Mouse (Mus musculus) heart, embryonic 15.5 days (tissue): ENCODE measurements around the gene BC029722. TPM values are rescaled to one million over a fixed set of nuclear protein-coding genes. Genes with fewer than 3 reads are reported as not detected.

ENCODE experiments used
- ATAC-seq: fragments of 200-750 bp; cut with Nextera tagmentation; replicated peaks from 2 replicates; pipeline ENCODE4 v1.8.0; 2017; ENCODE audit warnings: low read depth, moderate TSS enrichment; ENCODE audit not compliant: insufficient number of reproducible peaks, insufficient read depth, low FRiP score
- H3K27ac ChIP-seq: fragments of 300-500 bp; sonication (generic); 2 replicates; pipeline ENCODE4 v1.5.1; 2015; ENCODE audit warnings: mild to moderate bottlenecking, inconsistent platforms
- H3K27me3 ChIP-seq: fragments of 300-500 bp; sonication (generic); 2 replicates; pipeline ENCODE4 v1.6.1; 2015; ENCODE audit warnings: inconsistent platforms
- H3K36me3 ChIP-seq: fragments of 300-500 bp; sonication (generic); 2 replicates; pipeline ENCODE4 v1.6.1; 2015; ENCODE audit warnings: mild to moderate bottlenecking, inconsistent platforms
- H3K4me1 ChIP-seq: fragments of 300-500 bp; sonication (generic); replicated peaks from 2 replicates; pipeline ENCODE4 v1.6.1; 2015; ENCODE audit warnings: inconsistent platforms
- H3K4me2 ChIP-seq: fragments of 300-500 bp; sonication (generic); 2 replicates; pipeline ENCODE4 v1.6.1; 2015; ENCODE audit warnings: inconsistent platforms, mild to moderate bottlenecking, moderate library complexity
- H3K4me3 ChIP-seq: fragments of 300-500 bp; sonication (generic); 2 replicates; pipeline ENCODE4 v1.5.1; 2015; ENCODE audit warnings: mild to moderate bottlenecking, inconsistent platforms
- H3K9ac ChIP-seq: fragments of 300-500 bp; sonication (generic); 2 replicates; pipeline ENCODE4 v1.6.1; 2015; ENCODE audit warnings: mild to moderate bottlenecking, inconsistent platforms
- H3K9me3 ChIP-seq: fragments of 300-500 bp; sonication (generic); replicated peaks from 2 replicates; pipeline ENCODE4 v1.6.1; 2016; ENCODE audit warnings: inconsistent platforms
- WGBS: fragments of 180-500 bp; shearing (Covaris S2); methylation state at CpG from one replicate; pipeline ENCODE4 v1.1.7; 2015; ENCODE audit warnings: mixed read lengths; 5-methylcytosine and 5-hydroxymethylcytosine counted together
- polyA plus RNA-seq: library from polyadenylated mRNA; unstranded; fragments of >200 nt; fragmentation: Nextera tagmentation; extraction: Ambion mirVana; gene quantifications from 2 replicates; pipeline ENCODE4 v1.2.1, GENCODE M21; 2015

BC029722 gene
- polyA plus RNA-seq, 1 experiment from 2014 or later, result 14.8 TPM

DNA sequence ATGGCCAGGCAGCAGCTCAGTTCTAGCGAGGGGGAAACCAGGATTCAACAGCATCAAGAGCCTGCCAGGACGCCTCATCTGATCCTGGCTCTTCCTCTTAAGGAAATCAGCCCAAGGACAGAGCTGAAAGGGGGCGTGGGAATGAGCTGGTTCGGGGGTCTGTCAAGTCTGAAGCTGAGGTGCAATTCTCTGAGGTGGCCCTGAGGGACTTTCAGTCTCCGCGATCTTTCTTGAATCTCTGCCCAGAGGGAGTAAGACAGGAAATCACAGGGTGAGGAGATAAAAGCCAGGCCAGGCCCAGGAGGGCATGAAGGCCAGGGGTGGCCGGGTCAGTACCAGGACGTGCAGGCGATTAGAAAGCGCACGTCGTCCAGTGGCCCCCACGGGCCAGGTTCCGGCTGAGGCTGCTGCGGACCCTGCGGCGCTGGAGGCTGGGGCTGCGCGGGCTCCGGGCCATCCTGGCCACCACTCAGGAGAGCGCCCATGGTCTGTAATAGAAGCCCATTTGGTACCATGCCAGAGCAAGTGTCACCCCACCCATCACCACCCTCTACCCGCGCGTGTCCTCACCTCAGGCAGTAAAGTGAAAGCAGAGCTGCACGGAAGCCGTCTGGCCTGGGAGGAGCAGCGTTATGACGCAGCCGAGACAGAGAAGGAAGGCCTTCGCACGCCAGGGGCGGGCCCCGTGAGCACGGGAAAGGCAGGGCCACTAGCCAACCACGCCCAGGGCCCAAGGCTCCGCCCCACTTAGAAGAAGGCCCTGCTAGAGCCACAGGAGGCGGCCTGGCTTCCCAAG lies 432 bp downstream of the BC029722 start:
- WGBS, result under 1% methylated on average over 37 of the region's 37 CpGs

DNA sequence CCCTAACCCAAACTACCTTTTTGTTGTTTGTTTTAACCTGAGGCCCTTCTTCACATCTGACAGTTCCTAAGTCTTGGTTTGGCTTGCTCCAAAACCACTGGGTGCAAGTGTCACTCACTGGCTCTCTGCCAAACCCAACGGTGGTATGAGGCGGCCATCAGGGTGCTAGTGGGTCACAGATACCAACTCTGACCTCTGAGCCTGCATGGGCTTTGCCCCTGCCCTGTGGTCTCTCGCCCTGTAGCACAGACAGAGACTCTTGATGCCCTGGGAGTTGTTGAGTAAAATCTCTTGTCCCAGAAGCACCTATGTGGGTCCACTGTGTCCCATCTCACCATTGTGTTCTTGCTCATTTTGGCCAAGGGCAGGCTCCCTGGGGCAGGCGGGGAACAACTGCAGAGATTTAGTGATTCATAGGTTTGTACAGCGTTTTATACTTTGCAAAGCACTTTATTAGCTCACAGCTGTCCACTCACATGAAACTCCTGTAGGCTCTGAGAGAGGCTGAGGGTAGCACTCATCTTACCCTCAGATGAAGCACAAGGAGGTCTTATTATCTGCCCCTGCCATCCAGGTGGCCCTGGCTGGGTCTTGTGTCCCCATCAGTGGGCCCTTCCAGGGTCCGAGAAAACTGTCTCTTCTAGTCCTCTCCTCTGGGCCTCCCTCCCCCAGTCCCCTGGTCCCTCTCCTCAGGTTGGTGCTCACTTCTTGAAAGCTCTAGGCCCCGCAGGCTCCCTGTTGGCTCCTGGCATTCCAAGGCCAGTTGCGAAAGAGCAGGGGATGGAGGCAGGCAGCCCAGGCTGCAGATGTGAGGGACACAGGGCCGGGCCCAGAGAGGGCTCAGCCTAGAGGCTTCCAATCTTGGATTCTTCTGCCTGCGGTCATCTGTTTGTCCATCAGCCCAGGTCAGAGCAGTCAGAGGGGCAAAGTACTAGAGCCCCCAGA lies 1.7 kb downstream of the BC029722 start:
- Histone ChIP-seq H3K36me3 (peaks cover 19% of the 10 kb centered on the region), H3K9me3 (no peaks in the 10 kb centered on the region), H3K27me3 (no peaks in the 10 kb centered on the region), H3K4me1 (peaks cover 14% of the 10 kb centered on the region), H3K4me3 (peak overlapping the region; percentile 90), H3K9ac (no peak overlapping the region), H3K4me2 (peak overlapping the region; percentile 84), H3K27ac (no peak overlapping the region)
- 76% methylated on average over 10 of the region's 10 CpGs for WGBS
- no peak for ATAC-seq

More for the DNA sequence above, 432 bp downstream of the BC029722 start:
- Histone ChIP-seq H3K9me3 (no peaks in the 10 kb centered on the region), H3K4me3 (peak overlapping the region; percentile 90), H3K4me1 (peaks cover 14% of the 10 kb centered on the region), H3K27me3 (no peaks in the 10 kb centered on the region), H3K36me3 (peaks cover 31% of the 10 kb centered on the region), H3K4me2 (peak overlapping the region; percentile 84), H3K27ac (peak overlapping the region; percentile 86), H3K9ac (peak overlapping the region; percentile 87)
- peak; percentile 95 for ATAC-seq

DNA sequence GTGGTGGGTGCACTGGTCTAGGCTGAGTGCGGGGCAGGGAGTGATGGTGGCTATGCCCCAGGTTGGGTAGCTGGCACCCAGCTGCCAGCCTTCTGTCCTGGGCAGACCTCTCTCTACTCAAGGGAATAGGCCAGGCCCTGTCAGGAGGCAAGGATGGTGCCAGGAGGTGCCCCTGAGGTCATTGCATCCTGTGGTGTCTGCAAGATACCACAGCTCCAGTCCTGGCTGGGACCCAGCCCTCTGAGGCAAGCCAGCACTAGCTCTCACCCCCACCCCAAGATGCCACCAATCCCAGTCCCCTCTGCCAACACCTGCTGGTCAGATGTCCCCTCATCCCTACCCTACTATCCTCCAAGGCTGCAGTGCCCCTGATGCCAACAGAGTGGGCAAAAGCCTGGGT lies 3.0 kb downstream of the BC029722 start:
- Histone ChIP-seq H3K4me3 (no peak overlapping the region), H3K9ac (no peak overlapping the region), H3K36me3 (peaks cover 8% of the 10 kb centered on the region; the same call in 1 of the 2 replicates), H3K27me3 (no peaks in the 10 kb centered on the region), H3K4me1 (peaks cover 14% of the 10 kb centered on the region), H3K9me3 (no peaks in the 10 kb centered on the region), H3K4me2 (no peak overlapping the region), H3K27ac (no peak overlapping the region)
- 94% methylated on average over 1 of the region's 1 CpGs for WGBS
- ATAC-seq, result no peak

DNA sequence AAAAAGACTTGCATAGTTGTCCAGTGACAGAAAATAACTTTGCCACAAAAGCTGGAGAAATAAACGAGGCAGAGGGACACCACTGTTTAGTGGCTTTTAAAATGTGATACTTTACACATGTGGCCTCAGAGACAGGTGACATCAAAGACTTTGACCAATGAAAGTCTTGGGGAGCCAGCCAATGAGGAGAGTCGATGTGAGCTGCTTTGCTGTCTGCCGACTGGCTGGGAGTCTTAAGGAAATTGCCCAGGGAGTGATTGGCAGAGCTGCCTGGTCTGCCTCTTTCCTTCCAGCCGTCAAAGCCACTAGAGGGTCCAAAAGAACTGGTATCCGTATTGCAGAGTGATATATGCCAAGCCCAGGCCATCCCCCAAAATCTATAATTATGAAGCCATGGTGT lies 4.4 kb downstream of the BC029722 start:
- ATAC-seq, result no peak
- H3K4me1 ChIP-seq, result peaks cover 14% of the 10 kb centered on the region
- no peak overlapping the region for H3K27ac ChIP-seq
- no peak overlapping the region for H3K4me3 ChIP-seq
- WGBS, result 25% methylated on average over 5 of the region's 5 CpGs
- H3K9me3 ChIP-seq, result no peaks in the 10 kb centered on the region
- no peaks in the 10 kb centered on the region for H3K27me3 ChIP-seq
- H3K9ac ChIP-seq, result no peak overlapping the region
- H3K36me3 ChIP-seq, result no peaks in the 10 kb centered on the region
- no peak overlapping the region for H3K4me2 ChIP-seq

DNA sequence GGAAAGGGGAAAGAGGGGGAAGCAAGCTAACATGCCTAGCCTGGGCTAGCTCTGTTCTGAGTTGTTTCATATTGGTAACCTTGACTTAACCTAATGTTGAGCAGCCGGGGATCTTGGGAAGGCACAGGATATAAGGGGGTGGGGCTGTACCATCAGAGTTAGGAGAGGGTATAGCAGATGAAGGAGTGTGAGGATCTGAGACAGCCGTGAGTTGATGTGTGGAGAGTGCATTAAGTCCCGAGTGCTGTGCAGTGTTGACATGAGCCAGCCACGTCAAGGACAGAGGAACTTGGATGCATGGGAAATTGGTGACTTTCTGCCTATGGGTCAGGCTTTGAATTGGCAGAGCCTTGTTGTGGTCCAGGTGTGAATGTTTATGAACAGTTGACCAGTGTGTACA lies 6.6 kb downstream of the BC029722 start:
- Histone ChIP-seq H3K9me3 (no peaks in the 10 kb centered on the region), H3K27ac (no peak overlapping the region), H3K36me3 (no peaks in the 10 kb centered on the region), H3K9ac (no peak overlapping the region), H3K4me2 (no peak overlapping the region), H3K4me3 (no peak overlapping the region), H3K4me1 (no peaks in the 10 kb centered on the region), H3K27me3 (no peaks in the 10 kb centered on the region)
- 69% methylated on average over 4 of the region's 4 CpGs for WGBS
- ATAC-seq, result no peak

DNA sequence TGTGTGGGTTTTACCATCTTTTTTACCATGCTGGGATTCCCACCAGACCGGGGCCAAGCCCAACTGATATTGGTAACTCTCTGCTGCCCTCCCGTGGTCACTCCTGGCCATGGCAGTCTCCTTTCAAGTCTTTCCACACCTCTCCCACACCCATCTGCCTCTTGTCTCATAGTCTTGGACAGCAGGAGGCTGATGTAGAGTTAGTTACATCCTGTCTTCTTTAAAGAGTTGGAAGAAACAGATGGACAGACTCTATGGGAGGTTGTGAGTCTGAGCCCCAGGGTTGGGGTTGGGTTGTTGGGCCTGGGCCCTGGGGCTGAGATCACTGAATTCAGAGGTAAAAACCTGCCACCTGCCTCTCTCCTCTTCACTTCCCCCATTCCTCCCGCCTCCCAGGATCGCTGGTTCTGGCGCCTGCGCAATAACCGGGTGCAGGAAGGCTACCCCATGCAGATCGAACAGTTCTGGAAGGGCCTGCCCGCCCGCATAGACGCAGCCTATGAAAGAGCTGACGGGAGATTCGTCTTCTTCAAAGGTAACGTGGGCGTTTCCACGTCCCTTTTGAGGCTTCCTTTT lies 7.3 kb downstream of the BC029722 start:
- Histone ChIP-seq H3K36me3 (no peaks in the 10 kb centered on the region), H3K27ac (no peak overlapping the region), H3K9me3 (no peaks in the 10 kb centered on the region), H3K4me3 (no peak overlapping the region), H3K27me3 (peaks cover 2% of the 10 kb centered on the region; the same call in 1 of the 2 replicates), H3K4me1 (no peaks in the 10 kb centered on the region), H3K4me2 (no peak overlapping the region), H3K9ac (no peak overlapping the region)
- 40% methylated on average over 16 of the region's 16 CpGs for WGBS
- ATAC-seq, result no peak

DNA sequence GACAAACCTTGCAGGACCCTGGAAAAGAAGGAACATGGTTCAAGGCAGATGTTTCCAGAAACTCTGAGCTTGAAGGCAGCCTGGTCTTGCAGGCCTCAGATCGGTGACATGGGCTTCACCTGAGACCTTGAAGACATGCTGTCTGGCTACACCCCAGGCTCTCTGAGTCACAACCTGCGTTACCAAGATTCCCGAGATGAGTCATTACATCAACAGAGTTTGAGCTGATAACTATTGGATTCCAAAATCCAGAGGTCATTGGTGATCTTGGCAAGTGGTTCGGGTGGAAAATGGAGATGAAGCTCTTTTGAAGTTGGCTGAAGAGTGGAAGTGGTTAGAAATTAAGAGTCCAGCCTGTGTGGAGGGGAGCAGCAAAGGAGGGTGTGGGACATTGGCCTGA lies 9.6 kb downstream of the BC029722 start:
- 63% methylated on average over 4 of the region's 4 CpGs for WGBS

DNA sequence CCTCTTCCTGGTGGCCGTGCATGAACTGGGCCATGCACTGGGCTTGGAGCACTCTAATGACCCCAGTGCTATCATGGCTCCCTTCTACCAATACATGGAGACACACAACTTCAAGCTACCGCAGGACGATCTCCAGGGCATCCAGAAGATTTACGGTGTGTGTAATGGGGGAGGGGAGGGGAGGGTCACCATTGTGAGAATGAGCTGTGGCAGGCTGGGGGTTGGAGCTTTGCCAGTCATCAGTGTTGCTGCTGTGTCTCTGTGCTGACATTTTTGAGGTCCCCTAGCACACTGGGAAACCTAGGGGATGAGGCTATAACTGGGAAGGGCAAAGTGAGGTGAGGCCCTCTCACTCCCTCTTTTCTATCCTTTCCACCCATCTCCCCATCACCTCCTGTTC lies 11.8 kb downstream of the BC029722 start:
- Histone ChIP-seq H3K36me3 (no peaks in the 10 kb centered on the region), H3K27me3 (peaks cover 2% of the 10 kb centered on the region; the same call in 1 of the 2 replicates), H3K27ac (no peak overlapping the region), H3K9me3 (no peaks in the 10 kb centered on the region), H3K4me3 (no peak overlapping the region), H3K9ac (no peak overlapping the region), H3K4me1 (peaks cover 5% of the 10 kb centered on the region), H3K4me2 (no peak overlapping the region)
- 84% methylated on average over 4 of the region's 4 CpGs for whole genome bisulfite sequencing
- no peak for ATAC-seq

More for the DNA sequence above, 9.6 kb downstream of the BC029722 start:
- no peaks in the 10 kb centered on the region for H3K36me3 ChIP-seq
- peaks cover 2% of the 10 kb centered on the region; the same call in 1 of the 2 replicates for H3K27me3 ChIP-seq
- no peaks in the 10 kb centered on the region for H3K9me3 ChIP-seq
- H3K9ac ChIP-seq, result no peak overlapping the region
- no peak overlapping the region for H3K27ac ChIP-seq
- ATAC-seq, result no peak
- no peak overlapping the region for H3K4me2 ChIP-seq
- H3K4me3 ChIP-seq, result no peak overlapping the region
- H3K4me1 ChIP-seq, result peaks cover 5% of the 10 kb centered on the region

DNA sequence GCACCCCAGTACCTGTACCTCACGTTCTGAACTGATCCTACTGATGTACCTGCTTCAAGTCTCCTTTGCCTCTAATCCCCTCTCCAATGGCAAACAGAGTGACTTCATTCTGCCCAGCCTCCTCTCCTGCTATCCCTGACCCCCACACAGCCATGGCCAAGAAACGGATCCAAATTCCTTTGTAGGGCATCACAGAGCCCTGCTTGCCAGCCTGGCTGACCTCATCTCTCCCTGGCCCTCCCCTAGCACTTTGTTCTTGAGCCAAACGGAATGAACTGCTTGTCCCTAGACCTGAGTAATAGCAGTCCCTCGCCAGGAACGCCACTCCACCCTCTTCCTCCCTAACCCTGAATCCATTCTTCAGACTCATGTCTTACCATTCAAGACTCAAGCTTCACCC lies 12.7 kb downstream of the BC029722 start:
- Histone ChIP-seq H3K4me2 (no peak overlapping the region), H3K36me3 (no peaks in the 10 kb centered on the region), H3K27ac (no peak overlapping the region), H3K27me3 (peaks cover 2% of the 10 kb centered on the region; the same call in 1 of the 2 replicates), H3K9ac (no peak overlapping the region), H3K4me3 (no peak overlapping the region), H3K4me1 (peaks cover 5% of the 10 kb centered on the region), H3K9me3 (no peaks in the 10 kb centered on the region)
- no peak for ATAC-seq
- 63% methylated on average over 5 of the region's 5 CpGs for WGBS

DNA sequence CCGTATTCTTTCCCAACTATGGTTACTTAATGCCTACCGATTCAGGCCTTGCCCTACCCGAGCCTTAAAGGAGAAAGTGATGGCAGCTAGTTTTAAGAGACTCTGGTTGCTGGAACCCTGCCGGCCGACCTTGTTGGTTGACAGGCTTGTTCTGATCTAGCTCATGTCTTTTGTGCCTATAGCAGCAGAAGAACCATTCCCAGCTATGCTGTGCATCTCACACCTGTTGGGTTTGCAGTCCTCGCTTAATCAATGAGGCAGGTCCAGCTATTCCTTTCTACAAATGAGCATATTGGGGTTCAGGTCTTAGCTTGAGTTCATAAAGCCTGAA lies 13.3 kb downstream of the BC029722 start:
- Histone ChIP-seq H3K4me2 (no peak overlapping the region), H3K27ac (no peak overlapping the region), H3K4me3 (no peak overlapping the region), H3K27me3 (peaks cover 2% of the 10 kb centered on the region; the same call in 1 of the 2 replicates), H3K9me3 (no peaks in the 10 kb centered on the region), H3K4me1 (peaks cover 5% of the 10 kb centered on the region), H3K36me3 (no peaks in the 10 kb centered on the region), H3K9ac (no peak overlapping the region)
- ATAC-seq, result no peak
- 70% methylated on average over 6 of the region's 6 CpGs for WGBS
